Mouse (Mus musculus): ENCODE data around the gene Ptma. TPM values are rescaled to one million over a fixed set of nuclear protein-coding genes. Genes with fewer than 3 reads are reported as not detected.
"Not testable (repeated sequence)": the region's sequence is repeated elsewhere in the genome, so short reads cannot be mapped to it uniquely, and the experiment has no call there.

The Ptma gene
- total RNA-seq, 2 experiments from 2014 or later, result 438 to 477 TPM

GRCm38 (mm10) chr1:86509410-86509809, 17.1 kb upstream of the Ptma start:
- DNase-seq (ENCODE audit: extremely low spot score in 1 of 2, low spot score in 2 of 2), result peak in 1 of 2 experiments; percentile 93
- intact Hi-C loops (cut with DNase I), result no loop called here

GRCm38 (mm10) chr1:86510266-86510665, 16.3 kb upstream of the Ptma start:
- DNase-seq (ENCODE audit: extremely low spot score in 1 of 2, low spot score in 2 of 2), result no peak

GRCm38 (mm10) chr1:86510676-86511441, 15.7 kb upstream of the Ptma start:
- intact Hi-C loops (cut with DNase I), result no loop called here
- no peak for DNase-seq (ENCODE audit: extremely low spot score in 1 of 2, low spot score in 2 of 2)

More at GRCm38 (mm10) chr1:86510266-86510665, 16.3 kb upstream of the Ptma start:
- intact Hi-C loops (cut with DNase I), result no loop called here

GRCm38 (mm10) chr1:86512154-86512720, 14.3 kb upstream of the Ptma start:
- intact Hi-C loops (cut with DNase I), result no loop called here
- DNase-seq (ENCODE audit: extremely low spot score in 1 of 2, low spot score in 2 of 2), result no peak

GRCm38 (mm10) chr1:86513031-86513430, 13.5 kb upstream of the Ptma start:
- DNase-seq (ENCODE audit: extremely low spot score in 1 of 2, low spot score in 2 of 2); intact Hi-C loops (cut with DNase I): not testable (repeated sequence)

GRCm38 (mm10) chr1:86515715-86516410, 10.7 kb upstream of the Ptma start:
- intact Hi-C loops (cut with DNase I), result no loop called here
- no peak for DNase-seq (ENCODE audit: extremely low spot score in 1 of 2, low spot score in 2 of 2)

- intact Hi-C loops (cut with DNase I), result no loop called here
- no peak for DNase-seq (ENCODE audit: extremely low spot score in 1 of 2, low spot score in 2 of 2)
Observed at GRCm38 (mm10) chr1:86517076-86517475, 9.4 kb upstream of the Ptma start.

- peak in 1 of 2 experiments; percentile 55 for DNase-seq (ENCODE audit: extremely low spot score in 1 of 2, low spot score in 2 of 2)
- intact Hi-C loops (cut with DNase I), result no loop called here
Observed at GRCm38 (mm10) chr1:86520361-86520760, 6.2 kb upstream of the Ptma start.

GRCm38 (mm10) chr1:86522286-86522871, 4.1 kb upstream of the Ptma start:
- peak in 1 of 2 experiments; percentile 65 for DNase-seq (ENCODE audit: extremely low spot score in 1 of 2, low spot score in 2 of 2)
- intact Hi-C loops (cut with DNase I), result no loop called here

GRCm38 (mm10) chr1:86523776-86524618, 2.5 kb upstream of the Ptma start:
- intact Hi-C loops (cut with DNase I), result loop anchor here (2.0 kb wide), 1 partner anchor 19 kb away; no protein-coding TSS in a partner anchor
- no peak for DNase-seq (ENCODE audit: extremely low spot score in 1 of 2, low spot score in 2 of 2)

- DNase-seq (ENCODE audit: extremely low spot score in 1 of 2, low spot score in 2 of 2), result peak; percentile 100
- intact Hi-C loops (cut with DNase I), result loop anchor here (2.0 to 5.0 kb wide), 2 partner anchors 20 to 38 kb away; no protein-coding TSS in a partner anchor
Observed at GRCm38 (mm10) chr1:86524619-86525498, 1.7 kb upstream of the Ptma start.

- peak in 1 of 2 experiments; percentile 85 for DNase-seq (ENCODE audit: extremely low spot score in 1 of 2, low spot score in 2 of 2)
- intact Hi-C loops (cut with DNase I), result loop anchor here (2.0 to 5.0 kb wide), 2 partner anchors 21 to 38 kb away; no protein-coding TSS in a partner anchor
Observed at GRCm38 (mm10) chr1:86525499-86526115, 919 bp upstream of the Ptma start.

GRCm38 (mm10) chr1:86526789-86527598, 468 bp downstream of the Ptma start:
- intact Hi-C loops (cut with DNase I), result loop anchor here (5.0 kb wide), 1 partner anchor 40 kb away; no protein-coding TSS in a partner anchor
- DNase-seq (ENCODE audit: extremely low spot score in 1 of 2, low spot score in 2 of 2), result peak in 1 of 2 experiments; percentile 78

- DNase-seq (ENCODE audit: extremely low spot score in 1 of 2, low spot score in 2 of 2), result peak; percentile 85 to 93
Observed at GRCm38 (mm10) chr1:86527599-86528486, 1.3 kb downstream of the Ptma start.

GRCm38 (mm10) chr1:86528571-86529180, 2.1 kb downstream of the Ptma start:
- DNase-seq (ENCODE audit: extremely low spot score in 1 of 2, low spot score in 2 of 2), result peak in 1 of 2 experiments; percentile 66
- intact Hi-C loops (cut with DNase I), result loop anchor here (2.0 to 5.0 kb wide), 2 partner anchors 41 to 88 kb away; no protein-coding TSS in a partner anchor

More at GRCm38 (mm10) chr1:86527599-86528486, 1.3 kb downstream of the Ptma start:
- intact Hi-C loops (cut with DNase I), result loop anchor here (2.0 to 5.0 kb wide), 2 partner anchors 41 to 87 kb away; no protein-coding TSS in a partner anchor

Data from left cerebral cortex, postnatal 10 days (tissue).